Mouse (Mus musculus) stomach, embryonic 15.5 days (tissue): ENCODE measurements at regions not wholly inside any gene's neighbourhood (a gene's known extent, or its start where the extent isn't known, plus 50 kb on each side); places are given as distances from the start of the nearest gene placed in this dataset.

Experiments
- ATAC-seq: fragments of 200-750 bp; cut with Nextera tagmentation; 2 replicates; pipeline ENCODE4 v1.8.0; 2017; ENCODE audit warnings: low read depth, moderate number of reproducible peaks, moderate TSS enrichment; ENCODE audit not compliant: insufficient read depth, low FRiP score
- H3K27ac ChIP-seq: fragments of 300-500 bp; sonication (generic); 2 replicates; pipeline ENCODE4 v1.5.1; 2015; ENCODE audit warnings: mild to moderate bottlenecking, inconsistent platforms
- H3K27me3 ChIP-seq: fragments of 300-500 bp; sonication (generic); replicated peaks from 2 replicates; pipeline ENCODE4 v1.6.1; 2015; ENCODE audit warnings: inconsistent platforms
- H3K36me3 ChIP-seq: fragments of 300-500 bp; sonication (generic); 2 replicates; pipeline ENCODE4 v1.6.1; 2015; ENCODE audit warnings: inconsistent platforms
- H3K4me1 ChIP-seq: fragments of 300-500 bp; sonication (generic); 2 replicates; pipeline ENCODE4 v1.6.1; 2015; ENCODE audit warnings: inconsistent platforms
- H3K4me2 ChIP-seq: fragments of 300-500 bp; sonication (generic); 2 replicates; pipeline ENCODE4 v1.6.1; 2015; ENCODE audit warnings: mild to moderate bottlenecking, inconsistent platforms
- H3K4me3 ChIP-seq: fragments of 300-500 bp; sonication (generic); replicated peaks from 2 replicates; pipeline ENCODE4 v1.5.1; 2015; ENCODE audit warnings: inconsistent platforms
- H3K9ac ChIP-seq: fragments of 300-500 bp; sonication (generic); 2 replicates; pipeline ENCODE4 v1.6.1; 2015; ENCODE audit warnings: inconsistent platforms
- H3K9me3 ChIP-seq: fragments of 300-500 bp; sonication (generic); 2 replicates; pipeline ENCODE4 v1.6.1; 2016; ENCODE audit warnings: inconsistent platforms
- WGBS: fragments of 180-500 bp; shearing (Covaris S2); methylation state at CpG from one replicate; pipeline ENCODE4 v1.1.7; 2015; 5-methylcytosine and 5-hydroxymethylcytosine counted together

GRCm38 (mm10) chr3:121618561-121618960, 52.0 kb upstream of the 4930432M17Rik start:
- ATAC-seq, result no peak
- H3K9ac ChIP-seq, result no peak overlapping the region

GRCm38 (mm10) chr3:121618161-121618560, 52.4 kb upstream of the 4930432M17Rik start:
- no peaks in the 10 kb centered on the region for H3K36me3 ChIP-seq
- H3K4me3 ChIP-seq, result no peak overlapping the region
- no peak overlapping the region for H3K27ac ChIP-seq
- H3K27me3 ChIP-seq, result no peaks in the 10 kb centered on the region
- H3K4me1 ChIP-seq, result no peaks in the 10 kb centered on the region
- no peak overlapping the region for H3K9ac ChIP-seq
- 75% methylated on average over 2 of the region's 2 CpGs for WGBS
- no peak for ATAC-seq
- no peaks in the 10 kb centered on the region for H3K9me3 ChIP-seq
- no peak overlapping the region for H3K4me2 ChIP-seq

More at GRCm38 (mm10) chr3:121618561-121618960, 52.0 kb upstream of the 4930432M17Rik start:
- Histone ChIP-seq H3K4me2 (no peak overlapping the region), H3K27me3 (no peaks in the 10 kb centered on the region), H3K4me1 (no peaks in the 10 kb centered on the region), H3K9me3 (no peaks in the 10 kb centered on the region), H3K27ac (no peak overlapping the region), H3K36me3 (no peaks in the 10 kb centered on the region), H3K4me3 (no peak overlapping the region)
- WGBS, result 49% methylated on average over 2 of the region's 2 CpGs

- Histone ChIP-seq H3K36me3 (no peaks in the 10 kb centered on the region), H3K9ac (no peak overlapping the region), H3K27me3 (no peaks in the 10 kb centered on the region), H3K9me3 (no peaks in the 10 kb centered on the region), H3K4me3 (no peak overlapping the region), H3K27ac (no peak overlapping the region), H3K4me2 (no peak overlapping the region), H3K4me1 (no peaks in the 10 kb centered on the region)
- no peak for ATAC-seq
- WGBS, result 61% methylated on average over 7 of the region's 7 CpGs
Measured at GRCm38 (mm10) chr3:121617351-121617750, 53.2 kb upstream of the 4930432M17Rik start.

GRCm38 (mm10) chr3:121616075-121616474, 54.5 kb upstream of the 4930432M17Rik start:
- no peaks in the 10 kb centered on the region for H3K9me3 ChIP-seq
- H3K4me3 ChIP-seq, result no peak overlapping the region
- H3K27ac ChIP-seq, result no peak overlapping the region
- H3K4me2 ChIP-seq, result no peak overlapping the region
- no peaks in the 10 kb centered on the region for H3K4me1 ChIP-seq
- H3K27me3 ChIP-seq, result no peaks in the 10 kb centered on the region
- H3K9ac ChIP-seq, result no peak overlapping the region
- ATAC-seq, result no peak
- WGBS, result 87% methylated on average over 5 of the region's 5 CpGs
- no peaks in the 10 kb centered on the region for H3K36me3 ChIP-seq

GRCm38 (mm10) chr3:121614741-121615140, 55.8 kb upstream of the 4930432M17Rik start:
- no peaks in the 10 kb centered on the region for H3K9me3 ChIP-seq
- 70% methylated on average over 7 of the region's 7 CpGs for WGBS
- no peaks in the 10 kb centered on the region for H3K36me3 ChIP-seq

GRCm38 (mm10) chr3:121613224-121613623, 57.3 kb upstream of the 4930432M17Rik start:
- Histone ChIP-seq H3K9me3 (no peaks in the 10 kb centered on the region), H3K27ac (no peak overlapping the region), H3K27me3 (no peaks in the 10 kb centered on the region), H3K4me3 (no peak overlapping the region), H3K9ac (no peak overlapping the region), H3K4me2 (no peak overlapping the region), H3K4me1 (0 out of 2 replicates have a peak, but pooled peaks cover 4% of the 10 kb centered on the region), H3K36me3 (no peaks in the 10 kb centered on the region)
- ATAC-seq, result no peak
- 64% methylated on average over 3 of the region's 3 CpGs for WGBS

More at GRCm38 (mm10) chr3:121614741-121615140, 55.8 kb upstream of the 4930432M17Rik start:
- Histone ChIP-seq H3K4me1 (no peaks in the 10 kb centered on the region), H3K4me3 (no peak overlapping the region), H3K27ac (no peak overlapping the region), H3K4me2 (no peak overlapping the region), H3K9ac (no peak overlapping the region), H3K27me3 (no peaks in the 10 kb centered on the region)
- no peak for ATAC-seq

- Histone ChIP-seq H3K4me2 (no peak overlapping the region), H3K36me3 (no peaks in the 10 kb centered on the region), H3K9ac (no peak overlapping the region), H3K4me1 (0 out of 2 replicates have a peak, but pooled peaks cover 4% of the 10 kb centered on the region), H3K9me3 (no peaks in the 10 kb centered on the region), H3K4me3 (no peak overlapping the region), H3K27me3 (no peaks in the 10 kb centered on the region), H3K27ac (no peak overlapping the region)
- ATAC-seq, result no peak
- WGBS, result 70% methylated on average over 7 of the region's 7 CpGs
Measured at GRCm38 (mm10) chr3:121609845-121610244, 60.7 kb upstream of the 4930432M17Rik start.

- H3K36me3 ChIP-seq, result no peaks in the 10 kb centered on the region
- H3K27ac ChIP-seq, result no peak overlapping the region
- H3K4me2 ChIP-seq, result no peak overlapping the region
- 0 out of 2 replicates have a peak, but pooled peaks cover 4% of the 10 kb centered on the region for H3K4me1 ChIP-seq
- no peak overlapping the region for H3K9ac ChIP-seq
- no peak overlapping the region for H3K4me3 ChIP-seq
- H3K27me3 ChIP-seq, result no peaks in the 10 kb centered on the region
- H3K9me3 ChIP-seq, result no peaks in the 10 kb centered on the region
- WGBS, result 44% methylated on average over 7 of the region's 7 CpGs
- no peak for ATAC-seq
Measured at GRCm38 (mm10) chr3:121609090-121609489, 61.5 kb upstream of the 4930432M17Rik start.

GRCm38 (mm10) chr3:121604737-121605136, 65.8 kb upstream of the 4930432M17Rik start:
- Histone ChIP-seq H3K9me3 (no peaks in the 10 kb centered on the region; the same call in 1 of the 2 replicates), H3K9ac (no peak overlapping the region), H3K36me3 (no peaks in the 10 kb centered on the region), H3K4me1 (0 out of 2 replicates have a peak, but pooled peaks cover 13% of the 10 kb centered on the region), H3K4me3 (no peak overlapping the region), H3K27me3 (no peaks in the 10 kb centered on the region), H3K27ac (no peak overlapping the region; the same call in 1 of the 2 replicates), H3K4me2 (no peak overlapping the region)
- peak; percentile 32; the same call in 1 of the 2 replicates for ATAC-seq
- 39% methylated on average over 6 of the region's 6 CpGs for WGBS

- Histone ChIP-seq H3K9me3 (no peaks in the 10 kb centered on the region; the same call in 1 of the 2 replicates), H3K27me3 (no peaks in the 10 kb centered on the region), H3K4me3 (no peak overlapping the region), H3K36me3 (no peaks in the 10 kb centered on the region), H3K4me1 (0 out of 2 replicates have a peak, but pooled peaks cover 11% of the 10 kb centered on the region), H3K9ac (no peak overlapping the region), H3K4me2 (no peak overlapping the region), H3K27ac (no peak overlapping the region)
- WGBS, result 77% methylated on average over 9 of the region's 9 CpGs
- ATAC-seq, result no peak
Measured at GRCm38 (mm10) chr3:121604081-121604480, 66.5 kb upstream of the 4930432M17Rik start.

GRCm38 (mm10) chr3:121602826-121603370, 67.7 kb upstream of the 4930432M17Rik start:
- H3K9me3 ChIP-seq, result no peaks in the 10 kb centered on the region; the same call in 1 of the 2 replicates
- H3K4me1 ChIP-seq, result 0 out of 2 replicates have a peak, but pooled peaks cover 9% of the 10 kb centered on the region
- no peak overlapping the region for H3K4me3 ChIP-seq
- H3K4me2 ChIP-seq, result no peak overlapping the region
- ATAC-seq, result no peak
- peak overlapping the region; percentile 44; the same call in 1 of the 2 replicates for H3K27ac ChIP-seq
- H3K27me3 ChIP-seq, result no peaks in the 10 kb centered on the region
- H3K36me3 ChIP-seq, result no peaks in the 10 kb centered on the region
- 88% methylated on average over 10 of the region's 10 CpGs for WGBS
- no peak overlapping the region for H3K9ac ChIP-seq

- H3K4me2 ChIP-seq, result no peak overlapping the region
- H3K4me3 ChIP-seq, result no peak overlapping the region
- peak overlapping the region; percentile 80 for H3K27ac ChIP-seq
- H3K36me3 ChIP-seq, result no peaks in the 10 kb centered on the region
- H3K4me1 ChIP-seq, result 0 out of 2 replicates have a peak, but pooled peaks cover 9% of the 10 kb centered on the region
- 47% methylated on average over 8 of the region's 8 CpGs for WGBS
- no peaks in the 10 kb centered on the region; the same call in 1 of the 2 replicates for H3K9me3 ChIP-seq
- no peaks in the 10 kb centered on the region for H3K27me3 ChIP-seq
- no peak overlapping the region for H3K9ac ChIP-seq
- ATAC-seq, result peak; percentile 67; the same call in 1 of the 2 replicates
Measured at GRCm38 (mm10) chr3:121602082-121602561, 68.4 kb upstream of the 4930432M17Rik start.
